Mouse (Mus musculus) embryonic facial prominence, embryonic 13.5 days (tissue): Measurements from ENCODE around the gene Kremen2. TPM values are rescaled to one million over a fixed set of nuclear protein-coding genes. Genes with fewer than 3 reads are reported as not detected.

Source experiments
- ATAC-seq: fragments of 200-750 bp; cut with Nextera tagmentation; 2 replicates; pipeline ENCODE4 v1.8.0; 2017; ENCODE audit warnings: low read depth; ENCODE audit not compliant: insufficient number of reproducible peaks, insufficient read depth, low FRiP score, low TSS enrichment
- H3K27ac ChIP-seq: fragments of 300-500 bp; sonication (generic); 2 replicates; pipeline ENCODE4 v1.5.1; 2015; ENCODE audit warnings: moderate library complexity, mild to moderate bottlenecking, inconsistent platforms
- H3K27me3 ChIP-seq: fragments of 300-500 bp; sonication (generic); 2 replicates; pipeline ENCODE4 v1.6.1; 2015; ENCODE audit warnings: mild to moderate bottlenecking, inconsistent platforms
- H3K36me3 ChIP-seq: fragments of 300-500 bp; sonication (generic); 2 replicates; pipeline ENCODE4 v1.6.1; 2015; ENCODE audit warnings: mild to moderate bottlenecking, inconsistent platforms
- H3K4me1 ChIP-seq: fragments of 300-500 bp; sonication (generic); 2 replicates; pipeline ENCODE4 v1.6.1; 2015; ENCODE audit warnings: inconsistent platforms
- H3K4me2 ChIP-seq: fragments of 300-500 bp; sonication (generic); 2 replicates; pipeline ENCODE4 v1.6.1; 2015; ENCODE audit warnings: moderate library complexity, mild to moderate bottlenecking, inconsistent platforms
- H3K4me3 ChIP-seq: fragments of 300-500 bp; sonication (generic); 2 replicates; pipeline ENCODE4 v1.5.1; 2015; ENCODE audit warnings: mild to moderate bottlenecking, inconsistent platforms
- H3K9ac ChIP-seq: fragments of 300-500 bp; sonication (generic); 2 replicates; pipeline ENCODE4 v1.6.1; 2015; ENCODE audit warnings: mild to moderate bottlenecking, inconsistent platforms
- H3K9me3 ChIP-seq: fragments of 300-500 bp; sonication (generic); 2 replicates; pipeline ENCODE4 v1.6.1; 2016; ENCODE audit warnings: inconsistent platforms
- WGBS: fragments of 180-500 bp; shearing (Covaris S2); methylation state at CpG from one replicate; pipeline ENCODE4 v1.1.7; 2015; ENCODE audit warnings: mixed read lengths; 5-methylcytosine and 5-hydroxymethylcytosine counted together
- polyA plus RNA-seq: library from polyadenylated mRNA; unstranded; fragments of >200 nt; fragmentation: Nextera tagmentation; extraction: Ambion mirVana; gene quantifications from 2 replicates; pipeline ENCODE4 v1.2.1, GENCODE M21; 2015

Gene Kremen2
- 31.7 and 42.3 TPM in 2 replicates for polyA plus RNA-seq

DNA sequence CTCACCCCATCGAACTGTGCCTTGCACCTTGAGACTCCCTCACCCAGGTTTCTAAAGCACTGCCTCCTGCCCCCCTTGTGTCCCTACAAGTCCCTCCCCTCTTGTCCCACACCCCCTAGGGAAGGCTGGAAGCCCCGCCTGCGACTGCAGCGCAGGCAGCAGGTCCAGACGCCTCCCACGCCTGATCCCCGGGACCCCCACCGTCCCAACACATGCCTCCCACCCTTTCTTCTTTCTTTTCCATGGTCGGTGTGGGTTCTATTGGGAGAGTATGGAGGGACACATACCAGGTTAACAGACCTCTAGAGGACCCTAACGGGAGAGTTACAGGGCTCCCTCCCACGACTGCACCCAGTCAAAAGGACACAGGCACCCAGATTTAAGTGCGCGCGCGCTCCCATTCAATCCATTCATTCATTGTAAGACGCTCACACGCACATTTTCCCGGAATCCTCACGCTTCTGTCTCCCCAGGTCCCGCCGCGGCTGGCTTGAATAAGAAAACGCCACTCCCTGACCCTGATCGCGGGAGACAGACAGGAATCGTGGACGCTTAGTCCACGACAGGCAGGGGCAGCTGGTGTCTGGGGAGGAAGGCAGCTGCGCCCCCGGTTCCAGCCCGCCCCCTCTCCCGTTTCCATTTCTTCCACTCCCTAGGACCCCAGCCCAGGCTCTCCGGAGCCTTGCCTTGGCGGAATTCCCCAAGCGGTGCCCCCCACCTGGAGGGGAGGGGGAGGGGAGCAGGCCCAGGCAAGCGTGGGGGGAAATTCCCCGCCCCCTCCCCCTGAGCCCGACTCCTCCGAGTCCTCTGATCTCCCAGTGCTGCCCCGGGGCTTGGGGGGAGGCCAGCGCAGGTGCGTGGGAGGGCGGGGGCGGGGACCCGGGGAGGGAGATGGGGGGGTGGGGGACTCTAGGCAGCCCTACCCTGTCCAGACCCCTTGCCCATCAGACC, at the start of gene Kremen2:
Kremen2 (minus strand) TSS at position 533 of the 951 bp plus-strand sequence.
- no peak for ATAC-seq
- H3K4me3 ChIP-seq, result peak within 1 kb of the TSS; percentile 38
- H3K36me3 ChIP-seq, result no peaks in the 10 kb centered on the region
- H3K27me3 ChIP-seq, result peaks cover 76% of the 10 kb centered on the region
- H3K9ac ChIP-seq, result peak within 1 kb of the TSS; percentile 63
- H3K4me1 ChIP-seq, result peaks cover 37% of the 10 kb centered on the region
- H3K9me3 ChIP-seq, result no peaks in the 10 kb centered on the region
- H3K4me2 ChIP-seq, result peak within 1 kb of the TSS; percentile 67
- under 1% methylated on average over 45 of the region's 45 CpGs for WGBS
- peak within 1 kb of the TSS; percentile 39; the same call in 1 of the 2 replicates for H3K27ac ChIP-seq

DNA sequence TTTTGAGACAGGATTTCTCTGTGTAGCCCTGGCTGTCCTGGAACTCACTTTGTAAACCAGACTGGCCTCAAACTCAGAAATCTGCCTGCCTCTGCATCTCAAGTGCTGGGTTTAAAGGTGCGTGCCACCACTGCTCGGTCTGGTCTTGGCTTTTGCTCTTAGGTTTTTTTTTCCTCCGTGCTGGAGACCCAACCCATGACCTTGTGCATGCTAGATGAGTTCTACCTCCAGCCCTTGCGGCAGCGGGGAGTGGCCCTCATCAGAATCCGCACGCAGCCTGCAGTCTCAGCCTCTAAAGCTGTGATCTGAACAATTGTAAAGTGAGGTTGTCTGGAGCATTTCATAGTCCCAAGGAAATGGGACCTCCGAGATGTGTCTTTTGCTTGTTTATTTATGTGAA, 49.7 kb upstream of the Kremen2 start:
- no peak overlapping the region for H3K27ac ChIP-seq
- H3K9ac ChIP-seq, result no peak overlapping the region
- H3K4me1 ChIP-seq, result peaks cover 12% of the 10 kb centered on the region
- no peaks in the 10 kb centered on the region for H3K36me3 ChIP-seq
- no peak overlapping the region for H3K4me3 ChIP-seq
- H3K9me3 ChIP-seq, result no peaks in the 10 kb centered on the region
- WGBS, result 95% methylated on average over 8 of the region's 8 CpGs
- no peaks in the 10 kb centered on the region for H3K27me3 ChIP-seq
- no peak overlapping the region for H3K4me2 ChIP-seq
- ATAC-seq, result no peak

- H3K9ac ChIP-seq, result peak overlapping the region; percentile 84
- no peak for ATAC-seq
These were observed 45.4 kb upstream of the Kremen2 start for GRCm38 (mm10) chr17:23791079-23791357.

DNA sequence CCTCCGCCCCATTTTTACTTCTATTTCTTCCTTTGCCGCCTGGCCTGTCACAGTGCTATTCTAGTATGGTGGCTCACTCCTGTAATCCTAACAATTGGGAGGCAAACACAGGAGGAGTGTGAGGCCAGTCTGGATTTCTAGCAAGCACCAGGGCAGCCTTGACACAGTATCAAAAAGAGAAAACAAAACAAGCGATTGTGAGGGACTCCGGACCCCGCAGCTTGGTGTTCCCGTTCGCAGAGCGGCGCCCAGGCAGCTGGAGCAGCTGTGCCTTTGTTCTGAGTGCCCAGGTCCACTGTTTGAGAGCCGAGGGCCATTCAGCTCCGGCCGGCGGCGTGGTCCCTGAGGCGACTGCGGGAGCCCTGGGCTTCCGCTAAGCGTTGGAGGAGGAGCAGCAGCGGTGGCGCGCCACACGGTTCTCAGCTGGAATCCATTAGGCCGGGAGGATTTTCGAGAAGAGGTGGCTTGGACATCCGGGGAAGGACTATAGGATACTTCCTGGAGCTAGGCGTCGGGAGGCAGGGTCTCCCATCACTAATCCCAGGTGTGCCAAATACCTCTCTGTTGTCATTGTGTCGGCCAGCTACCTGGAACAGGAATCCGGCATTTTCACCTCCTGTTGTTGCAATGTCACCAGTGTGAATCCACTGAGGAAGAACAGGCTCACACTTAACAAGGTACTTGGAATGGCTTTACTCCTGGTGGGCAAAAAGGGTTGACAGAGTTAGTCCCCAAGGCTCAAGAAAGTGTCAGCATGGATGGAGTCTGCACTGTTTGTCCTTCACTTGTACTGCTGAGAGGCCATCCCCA, 44.8 kb upstream of the Kremen2 start, which contains the start of gene Srrm2:
Srrm2 (plus strand) TSS at position 264 of the 810 bp plus-strand sequence.
- ATAC-seq, result no peak
- H3K4me3 ChIP-seq, result peak within 1 kb of the TSS; percentile 55
- peak within 1 kb of the TSS; percentile 90 for H3K27ac ChIP-seq
- H3K27me3 ChIP-seq, result no peaks in the 10 kb centered on the region
- H3K4me2 ChIP-seq, result peak within 1 kb of the TSS; percentile 68
- peak within 1 kb of the TSS; percentile 84 for H3K9ac ChIP-seq
- no peaks in the 10 kb centered on the region for H3K36me3 ChIP-seq
- 1% methylated on average over 29 of the region's 29 CpGs for WGBS
- H3K4me1 ChIP-seq, result peaks cover 22% of the 10 kb centered on the region
- H3K9me3 ChIP-seq, result no peaks in the 10 kb centered on the region

More at GRCm38 (mm10) chr17:23791079-23791357, 45.4 kb upstream of the Kremen2 start:
- Histone ChIP-seq H3K9me3 (no peaks in the 10 kb centered on the region), H3K27ac (peak overlapping the region; percentile 90; the same call in 1 of the 2 replicates), H3K27me3 (no peaks in the 10 kb centered on the region), H3K4me3 (peak overlapping the region; percentile 55), H3K4me2 (peak overlapping the region; percentile 68), H3K4me1 (peaks cover 18% of the 10 kb centered on the region), H3K36me3 (no peaks in the 10 kb centered on the region)
- WGBS, result 34% methylated on average over 2 of the region's 2 CpGs

DNA sequence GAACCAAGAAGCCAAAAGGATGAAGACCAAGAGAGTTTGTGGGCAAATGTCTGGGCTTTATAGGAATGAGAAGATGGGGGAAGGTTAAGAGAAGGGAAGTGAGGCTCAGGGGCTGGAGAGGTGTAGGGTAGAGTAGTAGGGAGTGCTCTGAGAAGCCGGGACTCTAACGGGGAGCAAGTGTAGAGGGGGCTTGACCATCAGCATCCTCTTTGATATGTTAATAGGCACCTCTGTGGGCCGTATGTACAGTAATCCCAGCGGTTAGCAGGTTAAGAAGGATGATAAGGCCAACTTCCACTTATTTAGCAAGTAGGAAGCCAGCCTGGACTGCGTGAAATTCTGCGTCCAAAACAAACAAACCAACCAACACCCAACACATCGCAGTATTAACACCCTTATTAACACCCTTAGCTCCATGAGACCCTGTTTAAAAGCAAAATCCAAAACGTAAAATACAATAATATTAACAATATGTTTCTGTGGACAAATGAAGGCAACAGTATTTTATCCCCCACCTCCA, 44.2 kb upstream of the Kremen2 start:
- ATAC-seq, result no peak
- Histone ChIP-seq H3K4me2 (peak overlapping the region; percentile 68), H3K9me3 (no peaks in the 10 kb centered on the region), H3K27ac (peak overlapping the region; percentile 90), H3K9ac (peak overlapping the region; percentile 84), H3K27me3 (no peaks in the 10 kb centered on the region), H3K36me3 (no peaks in the 10 kb centered on the region), H3K4me3 (peak overlapping the region; percentile 55), H3K4me1 (peaks cover 27% of the 10 kb centered on the region)
- 14% methylated on average over 8 of the region's 8 CpGs for WGBS

GRCm38 (mm10) chr17:23788973-23789372, 43.3 kb upstream of the Kremen2 start:
- Histone ChIP-seq H3K4me1 (peaks cover 27% of the 10 kb centered on the region), H3K4me3 (no peak overlapping the region), H3K4me2 (no peak overlapping the region), H3K36me3 (no peaks in the 10 kb centered on the region), H3K9me3 (no peaks in the 10 kb centered on the region), H3K27me3 (no peaks in the 10 kb centered on the region), H3K27ac (no peak overlapping the region), H3K9ac (no peak overlapping the region)
- WGBS, result 76% methylated on average over 4 of the region's 4 CpGs
- ATAC-seq, result no peak

DNA sequence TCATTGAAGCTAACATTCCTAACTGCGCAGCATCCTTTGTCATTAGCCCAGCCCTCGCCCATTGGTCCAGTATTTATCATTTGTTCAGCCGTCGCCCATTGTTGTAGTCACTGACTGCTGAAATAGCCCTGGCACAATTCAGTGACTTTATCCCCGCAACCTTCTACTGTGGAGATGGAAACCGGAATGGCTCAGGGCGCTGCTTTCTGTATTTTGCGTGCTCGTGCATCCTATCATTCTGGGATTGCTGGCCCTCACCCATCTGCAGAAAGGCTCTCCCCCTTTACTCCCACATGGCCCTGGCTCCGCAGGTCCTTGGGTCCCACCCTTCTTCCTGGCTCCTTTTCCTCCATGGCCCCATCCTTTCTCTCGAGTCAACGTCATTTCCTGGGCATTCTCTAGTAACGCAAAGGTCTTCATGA, 40.9 kb upstream of the Kremen2 start:
- no peak for ATAC-seq
- Histone ChIP-seq H3K27me3 (no peaks in the 10 kb centered on the region), H3K36me3 (no peaks in the 10 kb centered on the region), H3K4me3 (peak overlapping the region; percentile 66), H3K9me3 (no peaks in the 10 kb centered on the region), H3K4me2 (peak overlapping the region; percentile 79), H3K27ac (0 out of 2 replicates have a peak overlapping the region, but pooled peaks have one; percentile 34), H3K9ac (peak overlapping the region; percentile 84), H3K4me1 (peaks cover 27% of the 10 kb centered on the region)
- 13% methylated on average over 13 of the region's 13 CpGs for WGBS

DNA sequence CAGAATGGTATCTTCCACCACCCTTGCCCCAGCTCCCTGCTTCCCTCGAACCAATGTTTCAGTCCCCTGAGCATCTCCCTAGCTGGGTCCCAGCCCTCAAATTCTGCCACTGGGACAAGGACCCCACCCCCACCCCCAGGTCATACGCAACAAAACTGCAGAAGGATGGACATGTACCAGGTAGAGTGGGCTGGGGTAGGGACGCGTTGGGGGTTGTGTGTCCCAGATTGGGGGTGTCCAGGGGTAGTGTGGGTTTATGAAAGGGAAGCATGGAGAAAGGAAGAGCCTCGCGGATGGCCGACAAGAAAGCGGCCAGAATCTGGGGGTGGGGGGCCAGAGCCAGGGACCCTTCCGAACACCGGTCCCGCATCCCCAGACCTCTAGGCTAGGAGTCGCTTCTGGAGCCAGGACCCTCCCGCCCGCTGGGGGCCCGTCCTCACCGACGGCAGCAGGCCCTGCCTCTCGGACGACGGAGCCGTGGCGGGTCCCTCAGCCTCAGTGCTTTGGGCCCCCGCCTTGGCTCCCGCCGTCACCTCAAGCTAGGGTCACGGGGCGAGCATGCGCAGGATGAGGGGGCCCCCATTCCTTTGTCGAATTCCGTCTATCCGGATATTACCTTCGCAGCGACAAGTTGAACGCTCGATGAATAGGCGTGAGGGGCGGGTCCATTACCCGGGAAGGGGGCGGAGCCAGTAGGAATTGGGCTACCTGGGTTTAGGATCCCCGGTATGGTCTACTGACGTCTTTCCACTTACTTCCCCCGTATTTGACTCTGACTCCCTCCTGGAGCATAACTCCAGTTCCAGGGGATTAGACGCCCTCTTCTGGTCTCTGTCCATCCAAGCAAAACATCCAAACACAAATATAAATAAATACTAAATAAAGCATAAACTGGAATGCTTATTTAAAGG, 40.2 kb upstream of the Kremen2 start, which contains the start of gene Flywch2:
Flywch2 (minus strand) TSS at position 521 of the 911 bp plus-strand sequence.
- ATAC-seq, result peak; percentile 86
- Histone ChIP-seq H3K4me2 (peak within 1 kb of the TSS; percentile 79), H3K36me3 (no peaks in the 10 kb centered on the region), H3K4me1 (peaks cover 21% of the 10 kb centered on the region), H3K4me3 (peak within 1 kb of the TSS; percentile 66), H3K27ac (peak within 1 kb of the TSS; percentile 69), H3K9me3 (no peaks in the 10 kb centered on the region), H3K27me3 (no peaks in the 10 kb centered on the region), H3K9ac (peak within 1 kb of the TSS; percentile 84)
- WGBS, result 3% methylated on average over 43 of the region's 43 CpGs

GRCm38 (mm10) chr17:23783352-23783751, 37.7 kb upstream of the Kremen2 start:
- H3K36me3 ChIP-seq, result peaks cover 12% of the 10 kb centered on the region
- H3K4me3 ChIP-seq, result no peak overlapping the region
- no peak overlapping the region for H3K27ac ChIP-seq
- H3K27me3 ChIP-seq, result no peaks in the 10 kb centered on the region
- H3K9me3 ChIP-seq, result no peaks in the 10 kb centered on the region
- H3K9ac ChIP-seq, result no peak overlapping the region
- H3K4me1 ChIP-seq, result peaks cover 13% of the 10 kb centered on the region
- no peak for ATAC-seq
- H3K4me2 ChIP-seq, result no peak overlapping the region

GRCm38 (mm10) chr17:23778447-23778846, 32.8 kb upstream of the Kremen2 start:
- Histone ChIP-seq H3K4me2 (no peak overlapping the region), H3K36me3 (peaks cover 17% of the 10 kb centered on the region), H3K27me3 (no peaks in the 10 kb centered on the region), H3K4me3 (no peak overlapping the region), H3K9ac (no peak overlapping the region), H3K9me3 (no peaks in the 10 kb centered on the region), H3K27ac (no peak overlapping the region), H3K4me1 (no peaks in the 10 kb centered on the region)
- no peak for ATAC-seq
- 63% methylated on average over 2 of the region's 2 CpGs for WGBS
